Mouse (Mus musculus): ENCODE measurements around the gene Prps1.
"Not testable (repeated sequence)": the region's sequence is repeated elsewhere in the genome, so short reads cannot be mapped to it uniquely, and the experiment has no call there.

The Prps1 gene

GRCm38 (mm10) chrX:140489174-140489573, 32.8 kb downstream of the Prps1 start:
- Histone ChIP-seq H3K36me3 (ENCODE audit: insufficient read depth, low read length) (no peaks in the 10 kb centered on the region), H3K9me3 (ENCODE audit: low read length) (no peaks in the 10 kb centered on the region), H3K27me3 (ENCODE audit: insufficient read depth, low read length) (no peaks in the 10 kb centered on the region), H3K4me3 (replicated peaks; ENCODE audit: low read length) (no peak overlapping the region), H3K4me1 (replicated peaks; ENCODE audit: low read depth, low read length) (no peaks in the 10 kb centered on the region)
- TF ChIP-seq NANOG (IDR thresholded peaks at IDR 0.05; ENCODE audit: borderline replicate concordance, low read length) (no peak), CTCF (conservative IDR thresholded peaks at IDR 0.05; ENCODE audit: low read length) (no peak), POU5F1 (IDR thresholded peaks at IDR 0.05; ENCODE audit: borderline replicate concordance, low read length) (no peak)

GRCm38 (mm10) chrX:140490203-140490602, 33.8 kb downstream of the Prps1 start:
- H3K27me3 ChIP-seq (ENCODE audit: insufficient read depth, low read length): no peaks in the 10 kb centered on the region
- no peaks in the 10 kb centered on the region for H3K4me1 ChIP-seq (replicated peaks; ENCODE audit: low read depth, low read length)
- no peaks in the 10 kb centered on the region for H3K36me3 ChIP-seq (ENCODE audit: insufficient read depth, low read length)
- no peaks in the 10 kb centered on the region for H3K9me3 ChIP-seq (ENCODE audit: low read length)
- TF ChIP-seq CTCF (conservative IDR thresholded peaks at IDR 0.05; ENCODE audit: low read length) (no peak), POU5F1 (IDR thresholded peaks at IDR 0.05; ENCODE audit: borderline replicate concordance, low read length) (no peak), NANOG (IDR thresholded peaks at IDR 0.05; ENCODE audit: borderline replicate concordance, low read length) (no peak)
- no peak overlapping the region for H3K4me3 ChIP-seq (replicated peaks; ENCODE audit: low read length)

GRCm38 (mm10) chrX:140491884-140492571, 35.6 kb downstream of the Prps1 start:
- no peaks in the 10 kb centered on the region for H3K36me3 ChIP-seq (ENCODE audit: insufficient read depth, low read length)
- TF ChIP-seq POU5F1 (IDR thresholded peaks at IDR 0.05; ENCODE audit: borderline replicate concordance, low read length): no peak
- TF ChIP-seq CTCF (conservative IDR thresholded peaks at IDR 0.05; ENCODE audit: low read length): peak; percentile 44
- H3K9me3 ChIP-seq (ENCODE audit: low read length): no peaks in the 10 kb centered on the region
- no peaks in the 10 kb centered on the region for H3K27me3 ChIP-seq (ENCODE audit: insufficient read depth, low read length)
- H3K4me3 ChIP-seq (replicated peaks; ENCODE audit: low read length): no peak overlapping the region
- no peaks in the 10 kb centered on the region for H3K4me1 ChIP-seq (replicated peaks; ENCODE audit: low read depth, low read length)

DNA sequence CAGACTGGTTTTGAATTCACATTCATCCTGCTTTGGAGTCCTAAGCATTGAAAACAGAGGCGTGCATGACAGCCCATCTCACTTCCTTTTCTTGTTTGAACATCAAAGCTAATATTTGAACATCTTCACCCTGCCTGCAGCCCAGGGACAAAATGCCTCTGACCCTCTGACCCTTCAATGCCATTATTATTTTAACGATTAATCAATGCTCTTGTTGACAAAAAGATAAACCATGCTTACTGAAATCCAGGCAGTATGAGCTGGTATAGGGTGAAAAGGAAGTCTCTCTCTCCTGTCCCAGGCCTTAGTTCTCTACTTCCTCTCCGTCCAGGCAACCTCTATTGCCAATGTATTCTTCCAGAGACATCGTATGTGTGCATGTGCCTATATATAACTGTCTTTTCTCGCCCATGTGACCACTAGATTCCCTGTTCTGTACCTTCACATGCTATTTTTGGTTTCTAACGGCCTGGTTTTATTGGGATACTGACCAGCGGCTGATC, 37.2 kb downstream of the Prps1 start:
- TF ChIP-seq NANOG (IDR thresholded peaks at IDR 0.05; ENCODE audit: borderline replicate concordance, low read length) (no peak), POU5F1 (IDR thresholded peaks at IDR 0.05; ENCODE audit: borderline replicate concordance, low read length) (no peak), CTCF (conservative IDR thresholded peaks at IDR 0.05; ENCODE audit: low read length) (no peak)
- no peaks in the 10 kb centered on the region for H3K27me3 ChIP-seq (ENCODE audit: insufficient read depth, low read length)
- H3K4me3 ChIP-seq (replicated peaks; ENCODE audit: low read length): no peak overlapping the region
- H3K36me3 ChIP-seq (ENCODE audit: insufficient read depth, low read length): no peaks in the 10 kb centered on the region
- H3K4me1 ChIP-seq (replicated peaks; ENCODE audit: low read depth, low read length): no peaks in the 10 kb centered on the region
- no peaks in the 10 kb centered on the region for H3K9me3 ChIP-seq (ENCODE audit: low read length)

DNA sequence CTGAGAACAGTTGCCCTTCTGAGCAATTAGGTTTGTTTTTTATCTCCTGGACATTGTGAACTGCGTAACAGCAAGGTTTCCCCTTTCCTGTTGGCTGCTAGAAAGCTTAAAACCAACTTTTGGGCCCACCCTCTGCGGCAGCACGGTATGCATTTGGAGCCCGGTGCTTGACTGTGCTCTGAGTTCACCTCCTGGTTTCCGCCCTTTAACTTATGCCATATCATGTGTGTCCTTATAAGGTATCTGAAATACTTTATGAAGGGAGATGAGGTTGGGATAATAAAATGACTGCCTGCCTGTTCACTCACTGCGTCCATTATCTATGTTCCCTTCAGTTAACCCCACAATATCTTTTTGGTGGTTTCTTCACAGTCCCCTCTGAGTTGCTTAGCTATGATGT, 37.8 kb downstream of the Prps1 start:
- no peak for TF ChIP-seq NANOG (IDR thresholded peaks at IDR 0.05; ENCODE audit: borderline replicate concordance, low read length)
- H3K4me3 ChIP-seq (replicated peaks; ENCODE audit: low read length): no peak overlapping the region
- no peaks in the 10 kb centered on the region for H3K9me3 ChIP-seq (ENCODE audit: low read length)
- H3K27me3 ChIP-seq (ENCODE audit: insufficient read depth, low read length): no peaks in the 10 kb centered on the region
- no peaks in the 10 kb centered on the region for H3K4me1 ChIP-seq (replicated peaks; ENCODE audit: low read depth, low read length)
- no peaks in the 10 kb centered on the region for H3K36me3 ChIP-seq (ENCODE audit: insufficient read depth, low read length)

DNA sequence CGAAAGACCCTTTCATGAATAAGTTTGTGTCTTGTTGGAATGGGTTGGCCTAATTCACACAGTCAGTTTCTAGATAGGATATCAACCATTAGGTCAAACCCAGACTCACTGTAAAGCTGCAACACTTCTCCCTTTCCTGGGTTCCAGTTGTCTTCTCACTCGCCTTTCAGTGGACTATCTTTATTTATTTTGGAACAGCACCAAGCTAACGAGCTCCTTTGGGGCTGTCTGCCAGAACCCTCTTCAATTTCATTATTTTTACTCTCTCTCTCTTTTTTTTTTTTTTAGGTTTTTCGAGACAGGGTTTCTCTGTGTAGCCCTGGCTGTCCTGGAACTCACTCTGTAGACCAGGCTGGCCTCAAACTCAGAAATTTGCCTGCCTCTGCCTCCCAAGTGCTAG, 42.0 kb downstream of the Prps1 start:
- not testable (repeated sequence) for H3K9me3 ChIP-seq (ENCODE audit: low read length); H3K27me3 ChIP-seq (ENCODE audit: insufficient read depth, low read length); H3K4me1 ChIP-seq (replicated peaks; ENCODE audit: low read depth, low read length); H3K4me3 ChIP-seq (replicated peaks; ENCODE audit: low read length); H3K36me3 ChIP-seq (ENCODE audit: insufficient read depth, low read length)

GRCm38 (mm10) chrX:140500306-140500705, 43.9 kb downstream of the Prps1 start:
- H3K4me1 ChIP-seq (replicated peaks; ENCODE audit: low read depth, low read length): peaks cover 11% of the 10 kb centered on the region
- no peaks in the 10 kb centered on the region for H3K36me3 ChIP-seq (ENCODE audit: insufficient read depth, low read length)
- no peaks in the 10 kb centered on the region for H3K27me3 ChIP-seq (ENCODE audit: insufficient read depth, low read length)
- H3K9me3 ChIP-seq (ENCODE audit: low read length): no peaks in the 10 kb centered on the region
- no peak overlapping the region for H3K4me3 ChIP-seq (replicated peaks; ENCODE audit: low read length)
- TF ChIP-seq POU5F1 (IDR thresholded peaks at IDR 0.05; ENCODE audit: borderline replicate concordance, low read length): no peak

- Histone ChIP-seq H3K4me3 (replicated peaks; ENCODE audit: low read length) (no peak overlapping the region), H3K36me3 (ENCODE audit: insufficient read depth, low read length) (no peaks in the 10 kb centered on the region), H3K27me3 (ENCODE audit: insufficient read depth, low read length) (no peaks in the 10 kb centered on the region), H3K4me1 (replicated peaks; ENCODE audit: low read depth, low read length) (peaks cover 23% of the 10 kb centered on the region), H3K9me3 (ENCODE audit: low read length) (no peaks in the 10 kb centered on the region)
- TF ChIP-seq NANOG (IDR thresholded peaks at IDR 0.05; ENCODE audit: borderline replicate concordance, low read length): no peak
- no peak for TF ChIP-seq POU5F1 (IDR thresholded peaks at IDR 0.05; ENCODE audit: borderline replicate concordance, low read length)
Observed at GRCm38 (mm10) chrX:140501401-140502301, 45.2 kb downstream of the Prps1 start.

DNA sequence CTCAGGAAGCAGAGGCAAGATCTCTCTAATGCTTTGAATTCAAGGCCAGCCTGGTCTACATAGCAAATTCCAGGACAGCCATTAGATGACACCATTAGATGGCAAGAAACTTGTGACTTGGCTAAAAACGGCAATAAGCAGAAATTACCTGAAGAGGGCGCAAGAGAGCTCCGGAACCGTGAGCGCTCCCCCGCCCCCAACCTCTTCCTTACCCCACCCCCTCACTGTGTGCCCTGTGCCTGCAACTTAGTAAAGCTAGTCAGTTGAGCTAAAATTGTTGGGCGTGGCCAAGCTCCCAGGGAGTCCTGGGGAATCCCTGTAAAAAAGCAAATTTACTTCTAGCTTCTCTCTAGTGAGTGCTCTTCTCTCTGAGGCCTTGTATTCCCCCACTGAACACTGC, 47.5 kb downstream of the Prps1 start:
- TF ChIP-seq POU5F1 (IDR thresholded peaks at IDR 0.05; ENCODE audit: borderline replicate concordance, low read length): no peak
- peak; percentile 26; the same call in 1 of the 2 replicates for TF ChIP-seq CTCF (conservative IDR thresholded peaks at IDR 0.05; ENCODE audit: low read length)
- H3K4me1 ChIP-seq (replicated peaks; ENCODE audit: low read depth, low read length): peaks cover 23% of the 10 kb centered on the region
- H3K36me3 ChIP-seq (ENCODE audit: insufficient read depth, low read length): no peaks in the 10 kb centered on the region
- no peak overlapping the region for H3K4me3 ChIP-seq (replicated peaks; ENCODE audit: low read length)
- no peaks in the 10 kb centered on the region for H3K27me3 ChIP-seq (ENCODE audit: insufficient read depth, low read length)
- H3K9me3 ChIP-seq (ENCODE audit: low read length): no peaks in the 10 kb centered on the region

Data from E14TG2a.4 (cell line).